Mouse (Mus musculus): ENCODE measurements around the gene Auh. TPM values are rescaled to one million over a fixed set of nuclear protein-coding genes. Genes with fewer than 3 reads are reported as not detected.

The Auh gene
- polyA plus RNA-seq (2012; rRNA removed), result 72.7 and 88.6 TPM in 2 replicates

DNA sequence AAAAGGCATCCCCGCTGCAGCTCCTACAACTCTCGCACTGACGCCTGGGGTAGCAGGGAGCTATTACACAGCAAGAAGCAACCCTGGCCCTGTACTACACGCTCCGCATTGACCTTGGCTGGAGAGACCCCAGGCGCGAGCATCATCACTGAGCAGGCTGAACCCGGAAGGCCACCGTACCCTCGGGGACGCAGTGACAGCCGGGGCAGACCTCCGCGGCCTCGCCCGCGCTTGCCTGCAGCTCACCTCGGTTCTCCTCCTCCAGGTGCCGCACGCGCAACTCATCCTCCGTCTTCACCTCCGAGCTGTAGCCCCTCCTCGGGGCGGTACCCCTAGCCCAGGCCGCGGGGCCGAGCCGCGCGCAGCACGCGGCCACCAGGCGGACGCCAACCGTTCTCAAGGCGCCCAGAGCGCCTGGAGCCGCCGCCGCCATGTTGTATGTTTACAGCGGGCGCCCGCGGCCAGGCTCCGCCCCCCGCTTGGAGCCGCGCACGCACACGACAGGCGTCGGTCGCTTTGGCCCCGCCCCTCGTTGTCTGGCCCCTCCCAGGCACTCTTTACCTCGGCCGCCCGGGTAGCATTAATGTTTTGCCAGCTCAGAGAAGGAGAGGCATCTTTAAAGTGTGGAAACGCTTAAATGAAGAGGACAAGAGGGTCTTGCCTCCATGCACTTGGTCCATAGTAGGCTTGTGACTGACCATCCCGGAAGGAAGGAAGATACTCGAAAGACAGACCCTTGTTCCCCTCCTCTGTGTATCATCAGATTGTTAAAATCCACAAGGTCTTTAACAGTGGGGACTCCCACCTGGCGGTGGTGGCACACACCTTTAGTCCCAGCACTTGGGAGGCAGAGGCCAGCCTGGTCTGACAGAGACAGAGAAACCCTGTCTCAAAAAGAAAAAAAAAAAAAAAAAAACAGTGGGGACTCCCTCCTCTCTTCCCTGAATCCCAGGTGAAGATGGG lies at the start of gene Auh:
Gene Auh, minus strand, starts transcription at position 473 of the 963 bp plus-strand sequence.
- WGBS, result under 1% methylated on average over 63 of the region's 63 CpGs
- H3K36me3 ChIP-seq (ENCODE audit: control insufficient read depth, insufficient read depth, low read length), result no peaks in the 10 kb centered on the region
- peaks cover 11% of the 10 kb centered on the region; the same call in 1 of the 2 replicates for H3K4me1 ChIP-seq (ENCODE audit: control insufficient read depth, insufficient read depth, low read length)
- DNase-seq, result peak; percentile 92
- TF ChIP-seq POLR2A (IDR thresholded peaks at IDR 0.05; ENCODE audit: low read depth, low read length), result no peak
- 0 out of 2 replicates have a peak, but pooled peaks have one; percentile 1 for TF ChIP-seq CTCF (conservative IDR thresholded peaks at IDR 0.05; ENCODE audit: insufficient read depth, insufficient read length, low read depth, low read length)
- no peaks in the 10 kb centered on the region for H3K27me3 ChIP-seq (replicated peaks; ENCODE audit: control insufficient read depth, insufficient read depth, low read length)
- H3K27ac ChIP-seq (ENCODE audit: insufficient read depth, low read depth, low read length), result peak within 1 kb of the TSS; percentile 78
- peak within 1 kb of the TSS; percentile 98 for H3K4me3 ChIP-seq (ENCODE audit: insufficient read depth, low read depth, low read length)

DNA sequence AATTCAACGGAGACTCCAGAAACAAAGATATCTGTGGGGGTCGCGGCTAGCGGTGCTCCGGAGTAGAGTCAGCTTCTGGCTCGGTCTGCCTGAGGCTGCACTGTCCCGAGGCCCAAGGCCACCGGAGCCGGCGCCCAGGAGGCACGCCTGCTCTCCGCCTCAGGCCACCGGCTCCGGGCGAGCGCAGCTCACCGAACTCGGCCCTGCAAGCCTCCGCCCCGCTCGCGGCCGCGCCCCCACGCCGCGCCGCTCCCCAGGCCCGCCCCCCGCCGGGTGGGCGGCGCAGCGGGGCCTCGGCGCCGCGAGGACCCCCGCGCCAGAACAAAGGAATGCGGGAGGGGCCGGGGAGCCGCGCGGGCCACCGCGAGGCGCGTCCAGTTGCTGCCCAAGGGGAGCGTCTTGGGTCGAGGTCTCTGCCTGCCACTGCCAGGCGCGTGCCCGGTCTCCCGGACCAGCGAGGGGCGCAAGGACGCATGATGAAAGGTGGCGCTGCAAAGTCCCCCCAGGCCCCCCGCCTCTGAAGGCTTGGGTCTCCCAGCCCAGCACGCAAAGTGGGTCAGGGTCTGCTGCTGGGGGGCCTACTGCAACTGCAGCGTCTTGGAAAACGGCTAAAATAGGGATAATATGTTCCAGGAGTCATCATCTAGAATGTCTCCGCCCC lies 49.0 kb upstream of the Auh start:
- Histone ChIP-seq H3K27ac (ENCODE audit: insufficient read depth, low read depth, low read length) (no peak overlapping the region; the same call in 1 of the 2 replicates), H3K36me3 (ENCODE audit: control insufficient read depth, insufficient read depth, low read length) (no peaks in the 10 kb centered on the region), H3K4me3 (ENCODE audit: insufficient read depth, low read depth, low read length) (peak overlapping the region; percentile 49), H3K27me3 (replicated peaks; ENCODE audit: control insufficient read depth, insufficient read depth, low read length) (no peaks in the 10 kb centered on the region), H3K4me1 (ENCODE audit: control insufficient read depth, insufficient read depth, low read length) (peaks cover 30% of the 10 kb centered on the region)
- TF ChIP-seq POLR2A (IDR thresholded peaks at IDR 0.05; ENCODE audit: low read depth, low read length) (no peak), CTCF (conservative IDR thresholded peaks at IDR 0.05; ENCODE audit: insufficient read depth, insufficient read length, low read depth, low read length) (no peak)
- WGBS, result 2% methylated on average over 63 of the region's 64 CpGs
- DNase-seq, result peak; percentile 70

DNA sequence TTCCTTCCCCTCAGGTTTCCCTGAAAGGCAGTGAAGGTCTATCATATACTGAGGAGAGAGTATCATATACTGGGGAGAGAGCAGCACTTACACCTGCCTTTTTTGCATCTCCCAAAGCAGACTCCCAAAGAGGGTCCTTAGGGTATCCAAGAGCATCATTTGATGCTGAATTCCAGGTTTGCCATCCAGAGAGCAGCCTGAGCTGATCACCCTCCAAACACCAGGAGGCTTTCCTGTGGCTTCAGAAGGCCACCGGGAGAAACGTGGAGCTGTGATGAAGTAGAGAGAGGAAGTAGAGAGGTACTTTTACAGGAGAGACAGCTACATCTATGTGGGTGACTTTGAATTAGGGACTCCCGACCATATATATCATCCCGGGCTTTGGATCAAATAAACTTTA lies 48.3 kb upstream of the Auh start:
- H3K4me3 ChIP-seq (ENCODE audit: insufficient read depth, low read depth, low read length), result no peak overlapping the region; the same call in 1 of the 2 replicates
- no peak for DNase-seq
- no peak overlapping the region for H3K27ac ChIP-seq (ENCODE audit: insufficient read depth, low read depth, low read length)
- 50% methylated on average over 4 of the region's 4 CpGs for WGBS
- H3K4me1 ChIP-seq (ENCODE audit: control insufficient read depth, insufficient read depth, low read length), result peaks cover 31% of the 10 kb centered on the region
- H3K27me3 ChIP-seq (replicated peaks; ENCODE audit: control insufficient read depth, insufficient read depth, low read length), result no peaks in the 10 kb centered on the region
- no peak for TF ChIP-seq CTCF (conservative IDR thresholded peaks at IDR 0.05; ENCODE audit: insufficient read depth, insufficient read length, low read depth, low read length)
- H3K36me3 ChIP-seq (ENCODE audit: control insufficient read depth, insufficient read depth, low read length), result no peaks in the 10 kb centered on the region

DNA sequence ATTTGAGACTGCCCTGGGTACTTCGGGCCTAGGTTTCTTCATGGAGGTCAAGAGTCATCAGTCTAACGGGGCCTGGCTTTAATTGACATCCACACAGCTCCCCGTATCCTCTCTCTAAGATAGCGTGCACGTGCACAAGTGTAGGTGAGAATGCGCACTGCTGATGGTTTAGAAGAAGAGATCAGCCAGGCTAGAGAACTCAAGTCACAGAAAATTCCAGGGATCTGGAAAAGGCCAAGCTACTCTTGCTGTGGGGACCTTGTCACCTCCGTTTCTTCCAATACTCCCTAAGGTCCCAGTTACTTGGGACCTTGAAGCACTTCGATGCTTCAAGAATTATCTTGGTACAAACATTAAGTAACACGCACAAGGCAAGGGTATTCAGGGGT lies 47.7 kb upstream of the Auh start:
- no peaks in the 10 kb centered on the region for H3K27me3 ChIP-seq (replicated peaks; ENCODE audit: control insufficient read depth, insufficient read depth, low read length)
- 81% methylated on average over 9 of the region's 9 CpGs for WGBS
- peaks cover 32% of the 10 kb centered on the region for H3K4me1 ChIP-seq (ENCODE audit: control insufficient read depth, insufficient read depth, low read length)
- H3K4me3 ChIP-seq (ENCODE audit: insufficient read depth, low read depth, low read length), result no peak overlapping the region
- H3K27ac ChIP-seq (ENCODE audit: insufficient read depth, low read depth, low read length), result no peak overlapping the region
- DNase-seq, result no peak
- TF ChIP-seq CTCF (conservative IDR thresholded peaks at IDR 0.05; ENCODE audit: insufficient read depth, insufficient read length, low read depth, low read length) (no peak), POLR2A (IDR thresholded peaks at IDR 0.05; ENCODE audit: low read depth, low read length) (no peak)
- H3K36me3 ChIP-seq (ENCODE audit: control insufficient read depth, insufficient read depth, low read length), result no peaks in the 10 kb centered on the region

DNA sequence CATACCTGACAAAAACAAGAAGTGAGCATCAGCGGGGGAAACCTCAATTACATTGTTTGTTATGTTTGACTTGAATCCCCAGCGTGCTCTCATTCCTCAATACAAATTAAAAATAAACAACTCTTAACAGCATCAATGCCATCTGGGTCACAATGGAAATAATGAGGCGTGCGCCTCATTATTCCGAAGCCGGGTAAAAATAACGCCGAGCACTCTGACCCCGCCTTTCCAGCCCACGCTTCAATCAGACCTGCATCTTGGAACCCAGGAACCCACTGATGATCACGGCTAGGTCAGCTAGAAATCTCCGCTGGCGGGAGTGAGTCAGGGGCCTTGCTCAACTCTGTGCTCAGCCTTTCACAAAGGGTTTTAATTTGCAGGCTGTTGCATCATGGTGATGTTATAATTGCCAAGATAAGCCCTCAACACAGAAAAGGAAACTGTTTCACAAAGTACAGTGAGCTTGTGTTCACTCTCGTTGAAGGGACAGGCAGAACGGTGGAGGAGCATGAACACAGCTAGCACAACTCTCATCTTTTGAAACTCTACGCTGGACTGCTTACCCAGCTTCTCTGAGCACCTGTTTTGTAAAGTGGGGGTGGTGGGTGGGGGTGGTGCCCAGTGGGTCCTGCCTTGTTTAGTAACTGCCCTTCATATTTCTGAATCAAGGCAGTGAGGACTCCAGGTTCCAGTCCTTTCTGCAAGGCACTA lies 47.2 kb upstream of the Auh start:
- TF ChIP-seq POLR2A (IDR thresholded peaks at IDR 0.05; ENCODE audit: low read depth, low read length), result no peak
- no peak for TF ChIP-seq CTCF (conservative IDR thresholded peaks at IDR 0.05; ENCODE audit: insufficient read depth, insufficient read length, low read depth, low read length)
- H3K27ac ChIP-seq (ENCODE audit: insufficient read depth, low read depth, low read length), result 0 out of 2 replicates have a peak overlapping the region, but pooled peaks have one; percentile 8
- peak; percentile 34 for DNase-seq
- no peak overlapping the region for H3K4me3 ChIP-seq (ENCODE audit: insufficient read depth, low read depth, low read length)
- WGBS, result 42% methylated on average over 16 of the region's 16 CpGs
- no peaks in the 10 kb centered on the region for H3K36me3 ChIP-seq (ENCODE audit: control insufficient read depth, insufficient read depth, low read length)
- peaks cover 28% of the 10 kb centered on the region for H3K4me1 ChIP-seq (ENCODE audit: control insufficient read depth, insufficient read depth, low read length)
- no peaks in the 10 kb centered on the region for H3K27me3 ChIP-seq (replicated peaks; ENCODE audit: control insufficient read depth, insufficient read depth, low read length)

DNA sequence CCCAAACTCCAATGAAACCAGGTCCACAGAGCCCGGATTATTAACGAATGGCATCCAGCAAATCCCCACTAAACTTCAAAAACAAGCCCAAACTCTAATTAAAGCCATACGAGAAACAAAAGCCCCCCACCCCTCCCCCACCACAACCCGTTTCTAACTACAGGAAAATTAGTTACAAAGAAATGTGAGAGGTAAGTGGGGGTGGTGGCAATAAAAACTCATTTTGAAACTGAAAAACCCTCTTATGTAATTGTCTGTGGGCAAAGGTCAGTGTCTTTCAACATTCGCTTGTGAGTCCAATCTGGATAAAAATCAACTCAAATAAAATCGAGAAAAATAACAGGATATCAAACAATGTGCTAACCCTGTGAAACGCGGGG lies 46.6 kb upstream of the Auh start:
- H3K27me3 ChIP-seq (replicated peaks; ENCODE audit: control insufficient read depth, insufficient read depth, low read length), result no peaks in the 10 kb centered on the region
- peaks cover 28% of the 10 kb centered on the region for H3K4me1 ChIP-seq (ENCODE audit: control insufficient read depth, insufficient read depth, low read length)
- DNase-seq, result peak; percentile 89
- WGBS, result 42% methylated on average over 8 of the region's 8 CpGs
- H3K36me3 ChIP-seq (ENCODE audit: control insufficient read depth, insufficient read depth, low read length), result no peaks in the 10 kb centered on the region
- no peak overlapping the region for H3K4me3 ChIP-seq (ENCODE audit: insufficient read depth, low read depth, low read length)
- TF ChIP-seq CTCF (conservative IDR thresholded peaks at IDR 0.05; ENCODE audit: insufficient read depth, insufficient read length, low read depth, low read length), result no peak
- 0 out of 2 replicates have a peak overlapping the region, but pooled peaks have one; percentile 8 for H3K27ac ChIP-seq (ENCODE audit: insufficient read depth, low read depth, low read length)
